Mouse (Mus musculus) lung, postnatal 0 days (tissue): ENCODE results near the gene Ndc1. TPM values are rescaled to one million over a fixed set of nuclear protein-coding genes. Genes with fewer than 3 reads are reported as not detected.

Experiments
- ATAC-seq: fragments of 200-750 bp; cut with Nextera tagmentation; 2 replicates; pipeline ENCODE4 v1.8.0; 2017; ENCODE audit warnings: moderate library complexity
- DNase-seq: peaks from one replicate; pipeline ENCODE4 v3.0.0-alpha.2; 2016; ENCODE audit warnings: low spot score
- H3K27ac ChIP-seq: fragments of 300-500 bp; sonication (generic); 2 replicates; pipeline ENCODE4 v1.5.1; 2014; ENCODE audit warnings: antibody characterized with exemption, mild to moderate bottlenecking, low read length, mixed read lengths
- H3K27me3 ChIP-seq: fragments of 300-500 bp; sonication (generic); replicated peaks from 2 replicates; pipeline ENCODE4 v1.6.1; 2014; ENCODE audit warnings: low read length, mixed read lengths; ENCODE audit not compliant: insufficient read depth
- H3K36me3 ChIP-seq: fragments of 300-500 bp; sonication (generic); 2 replicates; pipeline ENCODE4 v1.6.1; 2014; ENCODE audit warnings: low read length, mixed read lengths; ENCODE audit not compliant: insufficient read depth
- H3K4me1 ChIP-seq: fragments of 300-500 bp; sonication (generic); 2 replicates; pipeline ENCODE4 v1.6.1; 2014; ENCODE audit warnings: antibody characterized with exemption, low read depth, low read length, mixed read lengths; ENCODE audit not compliant: insufficient read depth
- H3K4me2 ChIP-seq: fragments of 300-500 bp; sonication (generic); replicated peaks from 2 replicates; pipeline ENCODE4 v1.6.1; 2014; ENCODE audit warnings: low read depth, mild to moderate bottlenecking, low read length, moderate library complexity, mixed read lengths
- H3K4me3 ChIP-seq: fragments of 300-500 bp; sonication (generic); 2 replicates; pipeline ENCODE4 v1.5.1; 2014; ENCODE audit warnings: low read depth, low read length
- H3K9ac ChIP-seq: fragments of 300-500 bp; sonication (generic); replicated peaks from 2 replicates; pipeline ENCODE4 v1.6.1; 2014; ENCODE audit warnings: low read depth, mild to moderate bottlenecking
- H3K9me3 ChIP-seq: fragments of 300-500 bp; sonication (generic); 2 replicates; pipeline ENCODE4 v1.6.1; 2016; ENCODE audit warnings: low read length, mixed read lengths
- CTCF ChIP-seq: IDR thresholded peaks from 2 replicates; pipeline ENCODE4 v1.5.1; 2016; ENCODE audit warnings: antibody characterized with exemption, mild to moderate bottlenecking
- EP300 ChIP-seq: IDR thresholded peaks from 2 replicates; pipeline ENCODE4 v1.6.1; 2016; ENCODE audit warnings: antibody characterized with exemption, mild to moderate bottlenecking, control low read depth
- WGBS: fragments of 180-500 bp; shearing (Covaris S2); extraction: QIAGEN DNeasy Blood & Tissue Kit; methylation state at CpG from one replicate; pipeline ENCODE4 v1.1.7; 2014; 5-methylcytosine and 5-hydroxymethylcytosine counted together
- polyA plus RNA-seq: library from polyadenylated mRNA; unstranded; fragments of >200 nt; fragmentation: Nextera tagmentation; extraction: Ambion mirVana; gene quantifications from 2 replicates; pipeline ENCODE4 v1.2.1, GENCODE M21; 2015

Gene Ndc1
- polyA plus RNA-seq, 1 experiment from 2014 or later = 4.7 TPM

- Histone ChIP-seq H3K27me3 (peaks cover 2% of the 10 kb centered on the region; the same call in 1 of the 2 replicates), H3K9ac (no peak overlapping the region), H3K4me1 (no peaks in the 10 kb centered on the region), H3K27ac (no peak overlapping the region), H3K36me3 (no peaks in the 10 kb centered on the region), H3K4me3 (no peak overlapping the region), H3K9me3 (no peaks in the 10 kb centered on the region), H3K4me2 (no peak overlapping the region)
- DNase-seq = no peak
- TF ChIP-seq EP300 (no peak), CTCF (no peak)
- no peak for ATAC-seq
- 71% methylated on average over 11 of the region's 11 CpGs for WGBS
Observed at GRCm38 (mm10) chr4:107442288-107442687, 74.7 kb downstream of the Ndc1 start.

- no peak overlapping the region for H3K4me3 ChIP-seq
- no peak overlapping the region for H3K9ac ChIP-seq
- ATAC-seq (no peak), DNase-seq (no peak)
- no peaks in the 10 kb centered on the region for H3K9me3 ChIP-seq
- H3K27me3 ChIP-seq = no peaks in the 10 kb centered on the region
- no peak overlapping the region for H3K4me2 ChIP-seq
- H3K27ac ChIP-seq = no peak overlapping the region
- WGBS = 48% methylated on average over 16 of the region's 16 CpGs
- H3K4me1 ChIP-seq = no peaks in the 10 kb centered on the region
- TF ChIP-seq EP300 = no peak
- TF ChIP-seq CTCF = no peak
- H3K36me3 ChIP-seq = no peaks in the 10 kb centered on the region
Observed at GRCm38 (mm10) chr4:107442891-107443483, 75.4 kb downstream of the Ndc1 start.

- no peak overlapping the region for H3K27ac ChIP-seq
- H3K36me3 ChIP-seq = no peaks in the 10 kb centered on the region
- WGBS = 72% methylated on average over 11 of the region's 11 CpGs
- no peaks in the 10 kb centered on the region for H3K27me3 ChIP-seq
- no peak overlapping the region for H3K4me3 ChIP-seq
- no peaks in the 10 kb centered on the region for H3K4me1 ChIP-seq
- TF ChIP-seq CTCF = no peak
- no peak for TF ChIP-seq EP300
- no peak overlapping the region for H3K4me2 ChIP-seq
- H3K9me3 ChIP-seq = no peaks in the 10 kb centered on the region
- ATAC-seq (no peak), DNase-seq (no peak)
- no peak overlapping the region for H3K9ac ChIP-seq
Observed at GRCm38 (mm10) chr4:107443621-107444020, 76.0 kb downstream of the Ndc1 start.

- H3K36me3 ChIP-seq = no peaks in the 10 kb centered on the region
- H3K4me2 ChIP-seq = no peak overlapping the region
- ATAC-seq = no peak
- H3K27ac ChIP-seq = no peak overlapping the region
- H3K4me3 ChIP-seq = no peak overlapping the region
- no peak overlapping the region for H3K9ac ChIP-seq
- WGBS = 86% methylated on average over 6 of the region's 6 CpGs
- no peaks in the 10 kb centered on the region for H3K27me3 ChIP-seq
- H3K9me3 ChIP-seq = no peaks in the 10 kb centered on the region
- TF ChIP-seq CTCF (peak; percentile 45), EP300 (no peak)
- no peaks in the 10 kb centered on the region for H3K4me1 ChIP-seq
- DNase-seq = no peak
Observed at GRCm38 (mm10) chr4:107448481-107448880, 80.9 kb downstream of the Ndc1 start.

- H3K27me3 ChIP-seq = no peaks in the 10 kb centered on the region
- no peaks in the 10 kb centered on the region for H3K36me3 ChIP-seq
- ATAC-seq (no peak), DNase-seq (no peak)
- WGBS = 81% methylated on average over 13 of the region's 13 CpGs
- no peaks in the 10 kb centered on the region for H3K9me3 ChIP-seq
- no peak overlapping the region for H3K9ac ChIP-seq
- H3K4me3 ChIP-seq = no peak overlapping the region
- TF ChIP-seq CTCF (no peak), EP300 (no peak)
- no peak overlapping the region for H3K27ac ChIP-seq
- H3K4me2 ChIP-seq = no peak overlapping the region
- H3K4me1 ChIP-seq = no peaks in the 10 kb centered on the region
Observed at GRCm38 (mm10) chr4:107449519-107449918, 81.9 kb downstream of the Ndc1 start.

GRCm38 (mm10) chr4:107452266-107453015 is 84.9 kb downstream of the Ndc1 start:
- Histone ChIP-seq H3K27ac (no peak overlapping the region), H3K4me2 (no peak overlapping the region), H3K36me3 (no peaks in the 10 kb centered on the region), H3K9me3 (no peaks in the 10 kb centered on the region), H3K4me3 (no peak overlapping the region), H3K27me3 (no peaks in the 10 kb centered on the region), H3K9ac (no peak overlapping the region), H3K4me1 (no peaks in the 10 kb centered on the region)
- TF ChIP-seq CTCF (no peak), EP300 (no peak)
- no peak for DNase-seq
- 76% methylated on average over 18 of the region's 18 CpGs for WGBS
- ATAC-seq = no peak
